Mouse (Mus musculus): ENCODE results near the gene Fam129a. TPM values are rescaled to one million over a fixed set of nuclear protein-coding genes. Genes with fewer than 3 reads are reported as not detected.

Fam129a gene
- polyA plus RNA-seq, 1 experiment from 2014 or later, result 13.1 TPM

DNA sequence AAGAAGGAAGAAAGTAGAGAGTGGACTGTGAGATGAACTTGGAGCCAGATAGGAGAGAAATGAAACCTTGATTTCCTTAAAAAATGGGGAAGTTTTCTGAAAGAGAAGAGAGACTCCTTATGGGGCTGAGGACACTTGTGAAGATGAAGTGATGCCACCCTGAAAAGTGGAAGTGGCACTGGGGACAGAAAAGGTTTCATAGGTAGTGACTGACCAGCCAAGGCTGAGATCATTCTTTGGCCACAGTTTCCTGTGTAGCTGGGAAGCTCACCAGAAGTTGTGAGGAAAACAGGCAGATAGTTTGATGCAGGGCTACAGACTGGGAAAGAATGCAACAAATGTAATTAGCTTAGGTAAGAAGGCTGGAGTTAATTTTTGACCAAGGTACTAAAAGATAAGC, 49.7 kb downstream of the Fam129a start:
- no peak for ATAC-seq
- no peak overlapping the region for H3K27ac ChIP-seq (ENCODE audit: low read length)
- DNase-seq (ENCODE audit: low spot score), result no peak
- H3K4me3 ChIP-seq (ENCODE audit: low read depth, low read length), result no peak overlapping the region
- 0 out of 2 replicates have a peak, but pooled peaks cover 3% of the 10 kb centered on the region for H3K4me1 ChIP-seq (ENCODE audit: insufficient read depth, low read depth, low read length)
- H3K4me2 ChIP-seq (replicated peaks; ENCODE audit: low read depth, low read length), result no peak overlapping the region
- no peaks in the 10 kb centered on the region for H3K36me3 ChIP-seq (ENCODE audit: insufficient read depth, low read length)
- H3K9me3 ChIP-seq (ENCODE audit: low read length), result no peaks in the 10 kb centered on the region
- H3K27me3 ChIP-seq (replicated peaks; ENCODE audit: insufficient read depth, low read length), result no peaks in the 10 kb centered on the region
- TF ChIP-seq CTCF (IDR thresholded peaks at IDR 0.05) (no peak), EP300 (IDR thresholded peaks at IDR 0.05) (no peak)
- H3K9ac ChIP-seq (replicated peaks; ENCODE audit: low read depth), result no peak overlapping the region

DNA sequence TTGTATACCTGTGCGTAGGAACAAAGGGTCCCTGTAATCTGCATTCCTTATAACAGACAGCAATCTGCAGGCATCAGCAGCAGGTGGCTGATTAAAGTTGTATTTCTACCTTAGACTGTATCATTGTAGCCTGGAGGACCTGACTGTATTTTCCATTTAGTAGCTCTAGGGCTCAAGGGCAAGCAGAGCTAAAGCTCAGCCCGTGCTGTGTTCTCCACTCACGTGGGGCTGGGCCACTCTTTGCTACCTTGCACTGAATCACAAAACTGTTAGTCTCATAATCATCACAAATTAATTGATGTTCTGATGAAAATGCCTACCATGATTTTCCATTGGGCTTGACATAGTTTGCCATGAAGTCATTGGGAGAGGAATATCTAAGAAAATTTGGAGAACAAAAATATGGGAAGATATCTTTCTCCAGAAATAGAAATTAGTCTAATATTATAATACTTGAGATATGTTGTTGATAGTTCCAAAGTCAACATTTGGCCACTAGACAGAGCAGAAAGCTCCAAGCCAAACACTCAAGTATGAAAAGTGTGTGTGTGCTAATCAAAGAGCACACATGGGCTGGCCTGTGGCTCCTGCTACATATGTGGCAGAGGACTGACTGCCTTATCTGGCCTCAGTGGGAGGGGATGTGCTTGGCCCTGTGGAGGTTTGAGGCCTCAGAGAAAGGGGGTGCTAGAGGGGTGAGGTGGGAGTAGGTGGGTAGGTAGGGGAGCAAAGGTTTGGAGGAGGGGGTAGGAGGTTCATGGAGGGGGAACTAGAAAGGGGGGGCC, 53.6 kb downstream of the Fam129a start:
- Histone ChIP-seq H3K36me3 (ENCODE audit: insufficient read depth, low read length) (no peaks in the 10 kb centered on the region), H3K27me3 (replicated peaks; ENCODE audit: insufficient read depth, low read length) (no peaks in the 10 kb centered on the region), H3K27ac (ENCODE audit: low read length) (no peak overlapping the region), H3K4me3 (ENCODE audit: low read depth, low read length) (no peak overlapping the region), H3K9me3 (ENCODE audit: low read length) (no peaks in the 10 kb centered on the region), H3K9ac (replicated peaks; ENCODE audit: low read depth) (no peak overlapping the region), H3K4me2 (replicated peaks; ENCODE audit: low read depth, low read length) (no peak overlapping the region), H3K4me1 (ENCODE audit: insufficient read depth, low read depth, low read length) (0 out of 2 replicates have a peak, but pooled peaks cover 3% of the 10 kb centered on the region)
- ATAC-seq (peak; percentile 89), DNase-seq (ENCODE audit: low spot score) (peak; percentile 70)
- 61% methylated on average over 3 of the region's 3 CpGs for WGBS
- TF ChIP-seq EP300 (IDR thresholded peaks at IDR 0.05) (peak; percentile 48; the same call in 1 of the 2 replicates), CTCF (IDR thresholded peaks at IDR 0.05) (peak; percentile 20; the same call in 1 of the 2 replicates)

DNA sequence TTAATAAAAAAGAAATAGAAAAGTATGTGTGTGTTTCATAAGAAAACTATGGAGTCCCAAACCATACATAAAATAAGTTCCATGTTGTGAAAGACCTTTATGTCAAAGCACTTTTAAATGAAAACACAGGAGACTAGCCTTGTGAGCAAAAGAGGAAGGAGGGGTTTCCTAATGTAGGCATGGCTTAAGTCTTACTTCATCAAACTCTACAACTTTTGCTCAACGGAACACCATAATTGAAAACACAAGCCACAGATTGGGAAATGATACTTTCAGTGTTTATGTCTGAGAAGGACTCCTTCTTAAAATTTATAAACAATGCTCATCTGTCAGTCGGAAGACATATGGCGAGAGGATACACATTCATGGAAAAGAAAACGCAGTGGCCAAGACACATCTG, 54.3 kb downstream of the Fam129a start:
- Histone ChIP-seq H3K4me3 (ENCODE audit: low read depth, low read length) (no peak overlapping the region), H3K4me1 (ENCODE audit: insufficient read depth, low read depth, low read length) (0 out of 2 replicates have a peak, but pooled peaks cover 3% of the 10 kb centered on the region), H3K4me2 (replicated peaks; ENCODE audit: low read depth, low read length) (no peak overlapping the region), H3K9ac (replicated peaks; ENCODE audit: low read depth) (no peak overlapping the region), H3K27me3 (replicated peaks; ENCODE audit: insufficient read depth, low read length) (no peaks in the 10 kb centered on the region), H3K9me3 (ENCODE audit: low read length) (no peaks in the 10 kb centered on the region), H3K27ac (ENCODE audit: low read length) (no peak overlapping the region), H3K36me3 (ENCODE audit: insufficient read depth, low read length) (no peaks in the 10 kb centered on the region)
- DNase-seq (ENCODE audit: low spot score), result peak; percentile 79
- ATAC-seq, result peak; percentile 61
- 33% methylated on average over 4 of the region's 4 CpGs for WGBS
- TF ChIP-seq EP300 (IDR thresholded peaks at IDR 0.05) (peak; percentile 46), CTCF (IDR thresholded peaks at IDR 0.05) (no peak)

DNA sequence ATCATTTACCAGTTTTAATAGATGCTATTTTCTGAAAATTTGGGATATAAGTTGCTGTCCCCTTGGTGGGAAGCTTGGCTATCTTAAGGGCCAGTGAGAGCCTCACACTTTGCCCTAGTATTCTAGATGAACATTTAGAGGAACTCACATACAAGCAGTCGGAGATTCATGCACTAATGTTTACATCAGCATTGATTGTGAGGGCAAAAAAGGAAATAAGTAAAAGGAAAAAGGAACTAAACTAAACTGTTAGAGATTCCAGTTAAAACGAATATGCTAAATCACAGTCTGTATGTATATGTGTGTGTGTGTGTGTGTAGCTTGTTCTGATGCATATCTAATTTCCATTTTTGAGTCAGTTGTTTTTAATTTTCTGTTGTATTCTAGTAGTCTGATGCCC, 54.7 kb downstream of the Fam129a start:
- TF ChIP-seq EP300 (IDR thresholded peaks at IDR 0.05), result no peak
- no peak for TF ChIP-seq CTCF (IDR thresholded peaks at IDR 0.05)
- ATAC-seq, result no peak
- Histone ChIP-seq H3K27me3 (replicated peaks; ENCODE audit: insufficient read depth, low read length) (no peaks in the 10 kb centered on the region), H3K4me3 (ENCODE audit: low read depth, low read length) (no peak overlapping the region), H3K27ac (ENCODE audit: low read length) (no peak overlapping the region), H3K9me3 (ENCODE audit: low read length) (no peaks in the 10 kb centered on the region), H3K9ac (replicated peaks; ENCODE audit: low read depth) (no peak overlapping the region), H3K4me2 (replicated peaks; ENCODE audit: low read depth, low read length) (no peak overlapping the region), H3K4me1 (ENCODE audit: insufficient read depth, low read depth, low read length) (0 out of 2 replicates have a peak, but pooled peaks cover 3% of the 10 kb centered on the region), H3K36me3 (ENCODE audit: insufficient read depth, low read length) (no peaks in the 10 kb centered on the region)
- 41% methylated on average over 2 of the region's 2 CpGs for WGBS
- DNase-seq (ENCODE audit: low spot score), result no peak

DNA sequence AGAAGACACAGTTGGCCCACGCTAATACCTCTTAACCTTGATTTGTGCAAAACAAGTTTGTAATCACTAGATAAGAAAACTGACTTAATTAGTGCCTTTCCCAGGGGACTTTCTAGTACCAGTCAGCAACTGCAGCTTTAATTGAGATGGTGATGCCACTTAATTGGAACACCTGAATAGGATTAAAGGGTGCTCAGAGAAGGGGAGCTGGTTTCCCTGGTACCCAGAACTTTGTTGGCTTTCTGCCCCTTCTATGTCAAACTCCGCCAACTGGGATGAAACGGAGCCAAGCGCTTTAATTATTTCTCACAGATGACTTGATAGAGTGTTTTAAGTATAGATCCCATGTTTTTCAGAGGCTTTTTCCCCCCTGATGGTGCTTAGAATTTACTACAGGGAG, 55.6 kb downstream of the Fam129a start:
- peaks cover 3% of the 10 kb centered on the region; the same call in 1 of the 2 replicates for H3K4me1 ChIP-seq (ENCODE audit: insufficient read depth, low read depth, low read length)
- no peak overlapping the region for H3K4me3 ChIP-seq (ENCODE audit: low read depth, low read length)
- 83% methylated on average over 4 of the region's 4 CpGs for WGBS
- no peaks in the 10 kb centered on the region for H3K36me3 ChIP-seq (ENCODE audit: insufficient read depth, low read length)
- H3K9me3 ChIP-seq (ENCODE audit: low read length), result no peaks in the 10 kb centered on the region
- H3K9ac ChIP-seq (replicated peaks; ENCODE audit: low read depth), result no peak overlapping the region
- TF ChIP-seq CTCF (IDR thresholded peaks at IDR 0.05) (no peak), EP300 (IDR thresholded peaks at IDR 0.05) (no peak)
- no peaks in the 10 kb centered on the region for H3K27me3 ChIP-seq (replicated peaks; ENCODE audit: insufficient read depth, low read length)
- no peak for DNase-seq (ENCODE audit: low spot score)
- no peak overlapping the region for H3K27ac ChIP-seq (ENCODE audit: low read length)
- no peak for ATAC-seq
- H3K4me2 ChIP-seq (replicated peaks; ENCODE audit: low read depth, low read length), result no peak overlapping the region

DNA sequence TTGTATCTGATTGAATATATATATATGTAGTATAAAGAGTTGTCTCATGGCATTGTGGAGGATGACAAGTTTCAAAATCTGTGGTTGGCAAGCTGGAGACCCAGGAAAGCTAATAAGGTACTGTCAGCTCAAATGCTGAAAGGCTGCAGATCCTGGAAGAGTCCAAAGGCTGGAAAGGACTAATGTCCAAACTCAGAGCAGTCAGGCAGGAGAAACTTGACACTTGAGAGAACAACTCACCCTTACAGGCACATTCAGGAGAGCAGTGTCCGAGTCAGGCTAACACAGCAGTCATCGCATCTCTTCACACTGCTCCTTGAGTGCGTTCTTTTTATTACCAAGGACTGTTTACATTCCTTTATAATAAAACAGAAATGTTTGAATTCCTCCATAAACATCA, 56.2 kb downstream of the Fam129a start:
- H3K4me3 ChIP-seq (ENCODE audit: low read depth, low read length), result no peak overlapping the region

More for the DNA sequence above, 56.2 kb downstream of the Fam129a start:
- no peak for ATAC-seq
- Histone ChIP-seq H3K9me3 (ENCODE audit: low read length) (no peaks in the 10 kb centered on the region), H3K27me3 (replicated peaks; ENCODE audit: insufficient read depth, low read length) (no peaks in the 10 kb centered on the region), H3K36me3 (ENCODE audit: insufficient read depth, low read length) (no peaks in the 10 kb centered on the region), H3K27ac (ENCODE audit: low read length) (no peak overlapping the region), H3K4me1 (ENCODE audit: insufficient read depth, low read depth, low read length) (peaks cover 3% of the 10 kb centered on the region; the same call in 1 of the 2 replicates), H3K4me2 (replicated peaks; ENCODE audit: low read depth, low read length) (no peak overlapping the region), H3K9ac (replicated peaks; ENCODE audit: low read depth) (no peak overlapping the region)
- 31% methylated on average over 3 of the region's 3 CpGs for WGBS
- no peak for TF ChIP-seq CTCF (IDR thresholded peaks at IDR 0.05)
- no peak for TF ChIP-seq EP300 (IDR thresholded peaks at IDR 0.05)
- peak; percentile 15 for DNase-seq (ENCODE audit: low spot score)

Measured in lung, postnatal 0 days (tissue).